Mouse (Mus musculus) splenic B cell, adult 2 months (primary cell): ENCODE data around the gene Rnf207.
A peak's percentile ranks its signal among the peaks of the same experiment; 100 is the strongest.

ENCODE experiments used
- DNase-seq: peaks from one replicate; pipeline ENCODE4 v3.0.0-alpha.2; 2011; ENCODE audit warnings: low read depth, low spot score
- H3K27me3 ChIP-seq: 2 replicates; pipeline ENCODE4 v1.6.1; 2012; ENCODE audit warnings: mild to moderate bottlenecking, low read length, moderate library complexity, mixed read lengths; ENCODE audit not compliant: control insufficient read depth, poor library complexity, insufficient read depth, severe bottlenecking
- H3K36me3 ChIP-seq: 2 replicates; pipeline ENCODE4 v1.6.1; 2012; ENCODE audit warnings: mild to moderate bottlenecking, low read length, moderate library complexity, mixed read lengths; ENCODE audit not compliant: control insufficient read depth, poor library complexity, insufficient read depth, severe bottlenecking

Gene Rnf207

GRCm38 (mm10) chr4:152313934-152314333 lies 4.9 kb downstream of the Rnf207 start:
- DNase-seq, result no peak
- Histone ChIP-seq H3K36me3 (no peaks in the 10 kb centered on the region; the same call in 1 of the 2 replicates), H3K27me3 (no peaks in the 10 kb centered on the region)

GRCm38 (mm10) chr4:152313211-152313632 lies 5.6 kb downstream of the Rnf207 start:
- no peak for DNase-seq
- Histone ChIP-seq H3K27me3 (no peaks in the 10 kb centered on the region), H3K36me3 (no peaks in the 10 kb centered on the region; the same call in 1 of the 2 replicates)

GRCm38 (mm10) chr4:152312186-152312585 lies 6.6 kb downstream of the Rnf207 start:
- no peak for DNase-seq
- no peaks in the 10 kb centered on the region; the same call in 1 of the 2 replicates for H3K36me3 ChIP-seq
- no peaks in the 10 kb centered on the region for H3K27me3 ChIP-seq

- Histone ChIP-seq H3K27me3 (no peaks in the 10 kb centered on the region), H3K36me3 (peaks cover 10% of the 10 kb centered on the region)
- DNase-seq, result no peak
Measured at GRCm38 (mm10) chr4:152307542-152307941, 11.3 kb downstream of the Rnf207 start.

GRCm38 (mm10) chr4:152305991-152306390 lies 12.8 kb downstream of the Rnf207 start:
- no peak for DNase-seq
- peaks cover 10% of the 10 kb centered on the region for H3K36me3 ChIP-seq
- no peaks in the 10 kb centered on the region for H3K27me3 ChIP-seq

- peaks cover 10% of the 10 kb centered on the region for H3K36me3 ChIP-seq
- no peak for DNase-seq
- no peaks in the 10 kb centered on the region for H3K27me3 ChIP-seq
Measured at GRCm38 (mm10) chr4:152304685-152305084, 14.1 kb downstream of the Rnf207 start.

DNA sequence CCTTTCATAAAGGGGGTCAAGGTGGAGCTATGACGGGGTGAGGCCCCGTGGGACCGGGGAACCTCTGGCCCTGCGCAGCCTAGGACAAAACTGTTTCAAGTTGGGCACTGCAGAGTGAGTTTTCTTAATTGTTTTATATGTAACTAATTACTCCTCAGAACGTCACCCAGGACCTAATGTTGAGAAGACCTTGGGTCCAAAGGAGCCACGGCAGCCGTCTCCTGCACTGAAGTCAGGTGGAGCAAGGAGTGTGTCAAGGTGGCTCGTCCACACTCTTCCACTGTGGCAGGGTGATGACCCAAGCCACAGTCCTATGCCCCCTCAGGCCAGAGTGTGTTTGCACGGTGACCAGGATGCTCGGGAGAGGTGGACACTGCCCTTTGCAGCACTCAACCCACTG lies 15.6 kb downstream of the Rnf207 start:
- no peak for DNase-seq
- peaks cover 10% of the 10 kb centered on the region for H3K36me3 ChIP-seq
- H3K27me3 ChIP-seq, result no peaks in the 10 kb centered on the region

DNA sequence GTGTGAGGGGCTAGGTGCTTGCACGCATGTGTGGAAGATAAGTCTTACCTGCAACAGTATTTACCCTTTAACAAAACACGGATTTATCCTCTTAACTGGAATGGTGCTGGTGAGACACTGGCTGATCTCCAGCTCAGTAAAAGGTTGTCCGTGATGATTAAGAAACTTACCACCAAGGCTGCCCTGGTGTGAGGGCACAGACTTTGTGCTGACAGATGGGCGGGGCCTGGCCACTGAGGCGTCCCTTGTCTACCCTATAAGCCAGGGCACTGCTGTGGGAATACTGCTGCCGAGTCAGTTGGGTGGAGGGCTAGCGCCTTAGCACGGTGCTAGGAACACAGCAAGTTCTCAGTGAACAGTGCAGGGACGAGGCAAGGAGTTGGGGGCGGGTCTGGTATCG lies 16.8 kb downstream of the Rnf207 start:
- no peaks in the 10 kb centered on the region for H3K27me3 ChIP-seq
- no peak for DNase-seq
- peaks cover 10% of the 10 kb centered on the region for H3K36me3 ChIP-seq

DNA sequence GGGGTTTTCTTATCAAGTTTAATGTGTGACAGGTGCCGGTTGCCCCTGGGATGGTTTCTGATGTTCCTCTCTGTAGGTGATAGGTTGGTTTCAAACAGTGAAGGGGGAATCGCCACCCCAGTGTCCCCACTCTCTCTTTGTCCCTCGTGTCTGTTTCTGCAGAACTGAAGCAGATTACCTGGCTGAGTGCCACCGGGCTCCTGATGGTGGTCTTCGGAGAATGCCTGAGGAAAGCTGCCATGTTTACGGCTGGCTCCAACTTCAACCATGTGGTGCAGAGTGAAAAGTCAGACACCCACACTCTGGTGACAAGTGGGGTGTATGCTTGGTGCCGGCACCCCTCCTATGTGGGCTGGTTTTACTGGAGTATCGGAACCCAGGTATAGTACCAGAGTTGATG lies 18.4 kb downstream of the Rnf207 start:
- H3K27me3 ChIP-seq, result no peaks in the 10 kb centered on the region
- H3K36me3 ChIP-seq, result peaks cover 10% of the 10 kb centered on the region
- DNase-seq, result no peak

DNA sequence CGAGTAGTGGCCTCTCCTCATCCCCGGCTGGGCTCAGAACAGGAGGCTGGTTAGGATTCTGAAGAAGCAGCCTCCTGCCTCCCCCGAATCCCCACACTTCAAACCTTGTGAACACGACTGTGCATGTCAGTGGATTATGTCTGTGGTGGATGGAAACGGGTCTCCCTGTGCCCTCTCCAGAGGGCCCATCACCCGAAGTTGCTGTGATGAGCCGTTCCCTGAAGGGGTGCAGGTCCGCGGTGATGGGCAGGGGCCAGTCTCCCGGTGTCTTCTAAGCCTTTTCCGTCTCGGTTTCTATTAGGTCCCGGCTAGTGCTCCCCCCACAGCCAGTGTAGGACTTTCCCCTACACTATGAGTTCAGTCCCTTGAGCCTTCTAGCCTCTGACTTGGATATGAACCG lies 20.0 kb downstream of the Rnf207 start:
- H3K36me3 ChIP-seq, result peaks cover 7% of the 10 kb centered on the region
- DNase-seq, result no peak
- H3K27me3 ChIP-seq, result no peaks in the 10 kb centered on the region

GRCm38 (mm10) chr4:152296874-152297861 lies 21.6 kb downstream of the Rnf207 start, which contains the start of gene Icmt:
Icmt (plus strand) TSS chr4:152297227.
- no peaks in the 10 kb centered on the region; the same call in 1 of the 2 replicates for H3K36me3 ChIP-seq
- peak; percentile 100 for DNase-seq

GRCm38 (mm10) chr4:152296371-152296770 lies 22.4 kb downstream of the Rnf207 start:
- Histone ChIP-seq H3K36me3 (no peaks in the 10 kb centered on the region; the same call in 1 of the 2 replicates), H3K27me3 (no peaks in the 10 kb centered on the region)
- no peak for DNase-seq

More at GRCm38 (mm10) chr4:152296874-152297861, 21.6 kb downstream of the Rnf207 start, which contains the start of gene Icmt:
- no peaks in the 10 kb centered on the region for H3K27me3 ChIP-seq

DNA sequence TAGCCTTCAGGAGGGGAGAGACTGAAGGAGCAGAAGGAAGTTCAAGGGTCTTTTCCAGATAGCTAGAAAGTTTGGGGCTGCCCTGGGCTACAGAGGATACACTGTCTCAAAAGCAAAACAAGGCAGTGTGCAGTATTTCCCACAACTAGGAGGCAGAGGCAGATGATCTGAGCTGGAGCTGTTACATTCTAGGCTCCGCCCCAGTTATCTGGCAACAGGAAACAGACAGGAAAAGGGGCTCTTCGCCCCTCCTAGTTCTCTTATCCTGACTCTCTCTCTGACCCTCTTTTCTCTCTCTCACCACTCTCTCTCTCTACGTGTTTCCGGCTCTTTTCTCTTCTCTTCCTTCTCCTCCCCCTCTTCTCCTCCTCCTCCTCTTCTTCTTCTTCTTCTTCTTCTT lies 22.9 kb downstream of the Rnf207 start:
- DNase-seq, result no peak
- H3K36me3 ChIP-seq, result no peaks in the 10 kb centered on the region; the same call in 1 of the 2 replicates
- H3K27me3 ChIP-seq, result no peaks in the 10 kb centered on the region

DNA sequence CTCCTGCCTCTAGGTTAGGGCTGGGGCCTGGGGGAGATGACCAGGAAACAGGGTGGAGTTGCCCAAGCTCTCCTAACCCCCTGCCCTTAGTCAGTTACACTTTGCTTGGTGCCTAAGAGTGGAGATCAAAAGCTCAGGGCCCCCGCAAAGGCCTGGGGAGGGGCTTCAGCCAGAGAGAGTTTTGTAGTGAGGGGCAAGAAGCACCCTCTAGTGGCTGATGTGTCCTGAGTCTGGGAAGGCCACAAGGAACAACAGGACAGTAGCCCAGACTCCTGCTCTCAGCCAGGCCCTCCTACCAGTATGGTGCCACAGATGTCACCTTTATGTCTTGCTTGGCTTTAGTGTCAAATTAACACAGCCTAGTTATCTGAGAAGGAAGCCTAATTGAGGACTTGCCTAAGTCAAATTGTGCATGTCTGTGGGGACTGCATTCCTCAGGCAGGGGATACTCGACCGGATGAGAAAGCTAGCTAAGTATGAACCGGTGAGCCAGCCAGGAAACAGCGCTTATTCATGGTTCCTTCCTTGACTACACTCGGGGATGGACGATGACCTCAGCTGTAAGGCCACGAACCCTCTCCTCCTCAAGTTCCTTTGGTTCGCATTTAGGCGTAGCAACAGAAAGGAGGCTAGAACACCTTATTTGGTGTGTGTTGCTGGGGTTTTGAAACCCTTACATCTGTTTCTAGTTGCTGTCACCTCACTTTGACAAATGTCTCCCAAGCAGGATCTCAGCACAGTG lies 24.4 kb downstream of the Rnf207 start:
- no peaks in the 10 kb centered on the region for H3K36me3 ChIP-seq
- H3K27me3 ChIP-seq, result no peaks in the 10 kb centered on the region
- no peak for DNase-seq
